Mouse (Mus musculus): ENCODE data around the gene Ubash3b. TPM values are rescaled to one million over a fixed set of nuclear protein-coding genes. Genes with fewer than 3 reads are reported as not detected.

Ubash3b gene
- polyA plus RNA-seq, 1 experiment from 2014 or later = 12.1 TPM

DNA sequence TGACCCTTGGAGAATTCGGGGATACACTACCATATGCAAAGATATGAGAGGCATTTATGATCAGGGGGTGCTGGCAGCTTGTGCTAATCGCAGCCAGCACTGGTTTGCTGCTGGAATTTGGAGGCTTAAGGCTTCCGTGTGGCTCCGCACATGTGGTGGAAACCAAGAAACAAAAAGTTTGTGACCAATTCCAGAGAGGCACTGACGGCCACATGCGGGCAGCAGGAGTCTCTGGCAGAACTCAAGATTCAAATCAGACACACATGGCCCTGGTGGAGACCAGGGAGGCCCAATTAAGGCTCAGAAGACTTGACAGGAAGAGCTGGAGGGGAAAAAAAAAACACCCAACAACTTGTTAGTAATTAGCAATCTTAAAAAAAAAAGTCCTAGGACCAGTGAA lies 63.4 kb downstream of the Ubash3b start:
- H3K4me1 ChIP-seq (ENCODE audit: control insufficient read depth, insufficient read depth, low read length) = no peaks in the 10 kb centered on the region
- H3K4me2 ChIP-seq (ENCODE audit: low read depth, low read length) = no peak overlapping the region
- DNase-seq (ENCODE audit: low spot score) = peak; percentile 63
- no peaks in the 10 kb centered on the region for H3K27me3 ChIP-seq (ENCODE audit: control insufficient read depth, insufficient read depth, low read length)
- no peak overlapping the region for H3K4me3 ChIP-seq (ENCODE audit: low read depth, low read length)
- ATAC-seq (replicated peaks; ENCODE audit: insufficient number of reproducible peaks, low FRiP score, low TSS enrichment, low read depth) = no peak
- H3K36me3 ChIP-seq (replicated peaks; ENCODE audit: control insufficient read depth, insufficient read depth, low read depth, low read length) = no peaks in the 10 kb centered on the region
- H3K9ac ChIP-seq (replicated peaks; ENCODE audit: low read length) = no peak overlapping the region
- no peak overlapping the region for H3K27ac ChIP-seq (replicated peaks; ENCODE audit: low read depth, low read length)
- WGBS = 54% methylated on average over 6 of the region's 6 CpGs
- no peaks in the 10 kb centered on the region for H3K9me3 ChIP-seq (replicated peaks; ENCODE audit: control insufficient read depth, low read length)

GRCm38 (mm10) chr9:41091993-41092392 lies 69.5 kb downstream of the Ubash3b start:
- Histone ChIP-seq H3K4me2 (ENCODE audit: low read depth, low read length) (no peak overlapping the region), H3K36me3 (replicated peaks; ENCODE audit: control insufficient read depth, insufficient read depth, low read depth, low read length) (no peaks in the 10 kb centered on the region), H3K27ac (replicated peaks; ENCODE audit: low read depth, low read length) (no peak overlapping the region), H3K27me3 (ENCODE audit: control insufficient read depth, insufficient read depth, low read length) (no peaks in the 10 kb centered on the region), H3K4me3 (ENCODE audit: low read depth, low read length) (no peak overlapping the region), H3K9ac (replicated peaks; ENCODE audit: low read length) (no peak overlapping the region), H3K4me1 (ENCODE audit: control insufficient read depth, insufficient read depth, low read length) (no peaks in the 10 kb centered on the region), H3K9me3 (replicated peaks; ENCODE audit: control insufficient read depth, low read length) (no peaks in the 10 kb centered on the region)
- no peak for ATAC-seq (replicated peaks; ENCODE audit: insufficient number of reproducible peaks, low FRiP score, low TSS enrichment, low read depth)
- WGBS = 90% methylated on average over 12 of the region's 12 CpGs
- DNase-seq (ENCODE audit: low spot score) = no peak

DNA sequence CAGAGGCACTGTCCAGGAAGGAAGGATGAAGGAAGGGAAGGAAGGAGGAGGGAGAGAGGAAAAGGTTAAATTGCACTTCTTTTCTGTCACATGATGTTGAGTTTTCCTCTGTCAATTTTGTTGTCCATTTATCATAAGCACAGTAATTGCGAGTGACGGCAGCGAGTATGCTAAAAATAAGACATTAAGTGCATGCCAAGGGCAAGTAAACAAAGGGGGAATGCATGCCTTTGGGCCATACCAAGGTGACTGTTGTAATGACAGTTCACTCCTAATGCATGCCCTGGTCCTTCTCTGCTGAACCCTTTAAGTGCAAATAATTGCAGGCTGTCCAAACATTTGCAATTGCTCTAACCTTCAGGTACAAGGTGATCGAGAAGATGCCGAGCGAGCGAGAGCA lies 70.3 kb downstream of the Ubash3b start:
- ATAC-seq (replicated peaks; ENCODE audit: insufficient number of reproducible peaks, low FRiP score, low TSS enrichment, low read depth) = no peak
- no peak overlapping the region for H3K4me2 ChIP-seq (ENCODE audit: low read depth, low read length)
- 57% methylated on average over 7 of the region's 7 CpGs for whole genome bisulfite sequencing
- no peak for DNase-seq (ENCODE audit: low spot score)
- H3K4me1 ChIP-seq (ENCODE audit: control insufficient read depth, insufficient read depth, low read length) = no peaks in the 10 kb centered on the region
- H3K36me3 ChIP-seq (replicated peaks; ENCODE audit: control insufficient read depth, insufficient read depth, low read depth, low read length) = no peaks in the 10 kb centered on the region
- no peaks in the 10 kb centered on the region for H3K9me3 ChIP-seq (replicated peaks; ENCODE audit: control insufficient read depth, low read length)
- H3K27me3 ChIP-seq (ENCODE audit: control insufficient read depth, insufficient read depth, low read length) = no peaks in the 10 kb centered on the region
- no peak overlapping the region for H3K9ac ChIP-seq (replicated peaks; ENCODE audit: low read length)
- no peak overlapping the region for H3K27ac ChIP-seq (replicated peaks; ENCODE audit: low read depth, low read length)
- H3K4me3 ChIP-seq (ENCODE audit: low read depth, low read length) = no peak overlapping the region

GRCm38 (mm10) chr9:41087831-41088383 lies 73.6 kb downstream of the Ubash3b start:
- no peak for ATAC-seq (replicated peaks; ENCODE audit: insufficient number of reproducible peaks, low FRiP score, low TSS enrichment, low read depth)
- no peaks in the 10 kb centered on the region for H3K9me3 ChIP-seq (replicated peaks; ENCODE audit: control insufficient read depth, low read length)
- H3K27me3 ChIP-seq (ENCODE audit: control insufficient read depth, insufficient read depth, low read length) = no peaks in the 10 kb centered on the region
- DNase-seq (ENCODE audit: low spot score) = no peak
- no peaks in the 10 kb centered on the region for H3K36me3 ChIP-seq (replicated peaks; ENCODE audit: control insufficient read depth, insufficient read depth, low read depth, low read length)
- no peak overlapping the region for H3K4me2 ChIP-seq (ENCODE audit: low read depth, low read length)
- H3K4me3 ChIP-seq (ENCODE audit: low read depth, low read length) = no peak overlapping the region
- H3K27ac ChIP-seq (replicated peaks; ENCODE audit: low read depth, low read length) = no peak overlapping the region
- H3K9ac ChIP-seq (replicated peaks; ENCODE audit: low read length) = no peak overlapping the region
- WGBS = 80% methylated on average over 9 of the region's 9 CpGs
- H3K4me1 ChIP-seq (ENCODE audit: control insufficient read depth, insufficient read depth, low read length) = no peaks in the 10 kb centered on the region

DNA sequence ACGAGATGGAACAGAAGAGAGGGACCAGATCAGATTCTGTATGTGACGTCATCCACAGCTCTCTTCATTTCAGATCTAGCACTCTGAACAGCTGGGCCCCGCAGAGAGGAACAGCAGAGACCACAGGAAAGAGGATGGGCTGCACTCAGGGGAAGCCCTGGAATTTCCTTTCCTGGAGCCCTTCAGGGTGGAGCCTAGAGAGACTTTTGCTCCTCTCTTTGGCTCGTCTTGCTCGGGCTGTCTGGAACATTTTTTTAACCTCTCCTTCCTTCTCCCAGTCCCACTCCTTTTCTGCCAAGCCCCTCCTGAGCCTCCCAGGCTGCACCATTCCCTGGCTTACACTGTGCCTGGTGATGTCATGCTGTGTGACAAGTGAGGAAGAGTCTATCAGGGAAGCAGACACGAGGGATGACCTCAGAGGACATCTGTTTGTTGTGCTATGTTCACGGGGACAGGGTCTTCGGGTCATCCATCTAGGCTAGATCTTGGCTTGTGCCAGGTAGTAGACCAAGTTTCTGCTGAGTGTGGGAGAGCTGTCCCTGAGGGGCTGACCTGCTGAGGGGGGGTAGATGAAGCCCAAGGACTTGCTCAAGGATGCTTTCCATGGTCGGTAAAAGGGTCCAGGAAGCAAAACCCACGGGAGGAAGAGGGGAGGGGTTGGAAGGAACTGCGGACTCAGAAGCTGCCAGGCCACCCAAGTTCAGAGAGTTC lies 77.2 kb downstream of the Ubash3b start:
- Histone ChIP-seq H3K4me2 (ENCODE audit: low read depth, low read length) (no peak overlapping the region), H3K9ac (replicated peaks; ENCODE audit: low read length) (no peak overlapping the region; the same call in 1 of the 2 replicates), H3K27me3 (ENCODE audit: control insufficient read depth, insufficient read depth, low read length) (no peaks in the 10 kb centered on the region), H3K36me3 (replicated peaks; ENCODE audit: control insufficient read depth, insufficient read depth, low read depth, low read length) (no peaks in the 10 kb centered on the region), H3K4me3 (ENCODE audit: low read depth, low read length) (no peak overlapping the region), H3K27ac (replicated peaks; ENCODE audit: low read depth, low read length) (no peak overlapping the region), H3K9me3 (replicated peaks; ENCODE audit: control insufficient read depth, low read length) (no peaks in the 10 kb centered on the region), H3K4me1 (ENCODE audit: control insufficient read depth, insufficient read depth, low read length) (no peaks in the 10 kb centered on the region)
- WGBS = 36% methylated on average over 11 of the region's 11 CpGs
- ATAC-seq (replicated peaks; ENCODE audit: insufficient number of reproducible peaks, low FRiP score, low TSS enrichment, low read depth) (no peak), DNase-seq (ENCODE audit: low spot score) (no peak)

DNA sequence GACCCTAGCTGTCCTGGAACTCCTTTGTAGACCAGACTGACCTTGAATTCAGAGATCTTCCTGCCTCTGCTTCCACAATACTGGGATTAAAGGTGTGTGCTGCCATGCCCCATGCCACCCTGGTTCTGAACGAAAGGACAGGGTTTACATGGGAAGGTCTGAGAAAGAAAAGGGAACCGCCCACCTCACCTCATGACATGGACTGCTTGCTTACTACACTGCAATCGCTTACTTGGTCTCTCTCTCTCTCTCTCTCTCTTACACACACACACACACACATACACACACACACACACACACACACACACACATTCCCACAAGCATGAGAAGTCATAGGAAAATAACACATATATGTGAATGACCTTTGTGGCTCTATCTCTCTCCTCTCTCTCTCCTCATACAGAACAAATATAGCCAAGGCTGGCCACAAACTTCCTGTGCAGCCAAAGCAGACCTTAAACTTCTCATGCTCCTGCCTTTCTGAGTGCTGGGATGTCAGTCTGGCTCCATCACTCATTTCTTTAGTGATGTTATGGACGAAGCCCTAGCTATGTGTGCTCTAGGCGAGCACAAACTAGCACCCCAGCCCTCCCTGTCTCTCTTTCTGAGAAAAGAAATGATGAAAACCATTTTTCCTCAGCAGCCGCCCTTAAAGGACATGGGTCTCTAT lies 78.0 kb downstream of the Ubash3b start:
- H3K9ac ChIP-seq (replicated peaks; ENCODE audit: low read length) = no peak overlapping the region
- H3K4me3 ChIP-seq (ENCODE audit: low read depth, low read length) = no peak overlapping the region
- H3K36me3 ChIP-seq (replicated peaks; ENCODE audit: control insufficient read depth, insufficient read depth, low read depth, low read length) = no peaks in the 10 kb centered on the region
- ATAC-seq (replicated peaks; ENCODE audit: insufficient number of reproducible peaks, low FRiP score, low TSS enrichment, low read depth) = no peak
- H3K27me3 ChIP-seq (ENCODE audit: control insufficient read depth, insufficient read depth, low read length) = no peaks in the 10 kb centered on the region
- no peak overlapping the region for H3K27ac ChIP-seq (replicated peaks; ENCODE audit: low read depth, low read length)
- H3K4me1 ChIP-seq (ENCODE audit: control insufficient read depth, insufficient read depth, low read length) = no peaks in the 10 kb centered on the region
- 87% methylated on average over 6 of the region's 6 CpGs for WGBS
- no peak overlapping the region for H3K4me2 ChIP-seq (ENCODE audit: low read depth, low read length)
- no peaks in the 10 kb centered on the region for H3K9me3 ChIP-seq (replicated peaks; ENCODE audit: control insufficient read depth, low read length)
- DNase-seq (ENCODE audit: low spot score) = no peak

DNA sequence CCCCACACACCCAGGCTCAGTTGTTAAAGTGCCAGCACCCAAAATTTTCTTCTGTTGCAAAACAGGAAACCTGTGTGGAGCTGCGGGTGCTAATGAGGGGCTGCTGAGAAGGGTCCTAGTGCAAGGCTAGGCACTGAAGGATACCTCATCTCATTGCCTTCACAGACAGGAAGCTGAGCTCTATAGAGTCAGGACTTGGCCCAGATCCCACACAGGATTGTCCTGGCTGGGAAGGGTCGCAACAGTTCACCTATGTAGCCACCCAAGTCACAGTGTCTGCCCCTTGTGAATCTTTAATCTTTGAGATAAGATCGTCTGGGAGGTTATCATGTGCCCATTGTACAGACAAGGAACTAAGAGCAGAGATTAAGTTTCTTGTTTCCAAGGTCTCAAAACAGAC lies 78.6 kb downstream of the Ubash3b start:
- DNase-seq (ENCODE audit: low spot score) (no peak), ATAC-seq (replicated peaks; ENCODE audit: insufficient number of reproducible peaks, low FRiP score, low TSS enrichment, low read depth) (no peak)
- Histone ChIP-seq H3K9me3 (replicated peaks; ENCODE audit: control insufficient read depth, low read length) (no peaks in the 10 kb centered on the region), H3K27me3 (ENCODE audit: control insufficient read depth, insufficient read depth, low read length) (no peaks in the 10 kb centered on the region), H3K4me2 (ENCODE audit: low read depth, low read length) (no peak overlapping the region), H3K9ac (replicated peaks; ENCODE audit: low read length) (no peak overlapping the region), H3K4me1 (ENCODE audit: control insufficient read depth, insufficient read depth, low read length) (no peaks in the 10 kb centered on the region), H3K4me3 (ENCODE audit: low read depth, low read length) (no peak overlapping the region), H3K36me3 (replicated peaks; ENCODE audit: control insufficient read depth, insufficient read depth, low read depth, low read length) (no peaks in the 10 kb centered on the region), H3K27ac (replicated peaks; ENCODE audit: low read depth, low read length) (no peak overlapping the region)
- WGBS = 84% methylated on average over 3 of the region's 3 CpGs

- 90% methylated on average over 5 of the region's 5 CpGs for WGBS
- H3K27ac ChIP-seq (replicated peaks; ENCODE audit: low read depth, low read length) = no peak overlapping the region
- no peaks in the 10 kb centered on the region for H3K27me3 ChIP-seq (ENCODE audit: control insufficient read depth, insufficient read depth, low read length)
- ATAC-seq (replicated peaks; ENCODE audit: insufficient number of reproducible peaks, low FRiP score, low TSS enrichment, low read depth) (no peak), DNase-seq (ENCODE audit: low spot score) (no peak)
- H3K4me1 ChIP-seq (ENCODE audit: control insufficient read depth, insufficient read depth, low read length) = no peaks in the 10 kb centered on the region
- no peaks in the 10 kb centered on the region for H3K36me3 ChIP-seq (replicated peaks; ENCODE audit: control insufficient read depth, insufficient read depth, low read depth, low read length)
- no peaks in the 10 kb centered on the region for H3K9me3 ChIP-seq (replicated peaks; ENCODE audit: control insufficient read depth, low read length)
- no peak overlapping the region for H3K4me2 ChIP-seq (ENCODE audit: low read depth, low read length)
- no peak overlapping the region for H3K9ac ChIP-seq (replicated peaks; ENCODE audit: low read length)
- H3K4me3 ChIP-seq (ENCODE audit: low read depth, low read length) = no peak overlapping the region
These were observed 80.6 kb downstream of the Ubash3b start for GRCm38 (mm10) chr9:41080877-41081276.
